Mouse (Mus musculus) heart, embryonic 15.5 days (tissue): ENCODE results near the gene Bcl2l1. TPM values are rescaled to one million over a fixed set of nuclear protein-coding genes. Genes with fewer than 3 reads are reported as not detected.

Experiments
- ATAC-seq: fragments of 200-750 bp; cut with Nextera tagmentation; replicated peaks from 2 replicates; pipeline ENCODE4 v1.8.0; 2017; ENCODE audit warnings: low read depth, moderate TSS enrichment; ENCODE audit not compliant: insufficient number of reproducible peaks, insufficient read depth, low FRiP score
- H3K27ac ChIP-seq: fragments of 300-500 bp; sonication (generic); 2 replicates; pipeline ENCODE4 v1.5.1; 2015; ENCODE audit warnings: mild to moderate bottlenecking, inconsistent platforms
- H3K27me3 ChIP-seq: fragments of 300-500 bp; sonication (generic); 2 replicates; pipeline ENCODE4 v1.6.1; 2015; ENCODE audit warnings: inconsistent platforms
- H3K36me3 ChIP-seq: fragments of 300-500 bp; sonication (generic); 2 replicates; pipeline ENCODE4 v1.6.1; 2015; ENCODE audit warnings: mild to moderate bottlenecking, inconsistent platforms
- H3K4me1 ChIP-seq: fragments of 300-500 bp; sonication (generic); replicated peaks from 2 replicates; pipeline ENCODE4 v1.6.1; 2015; ENCODE audit warnings: inconsistent platforms
- H3K4me2 ChIP-seq: fragments of 300-500 bp; sonication (generic); 2 replicates; pipeline ENCODE4 v1.6.1; 2015; ENCODE audit warnings: inconsistent platforms, mild to moderate bottlenecking, moderate library complexity
- H3K4me3 ChIP-seq: fragments of 300-500 bp; sonication (generic); 2 replicates; pipeline ENCODE4 v1.5.1; 2015; ENCODE audit warnings: mild to moderate bottlenecking, inconsistent platforms
- H3K9ac ChIP-seq: fragments of 300-500 bp; sonication (generic); 2 replicates; pipeline ENCODE4 v1.6.1; 2015; ENCODE audit warnings: mild to moderate bottlenecking, inconsistent platforms
- H3K9me3 ChIP-seq: fragments of 300-500 bp; sonication (generic); replicated peaks from 2 replicates; pipeline ENCODE4 v1.6.1; 2016; ENCODE audit warnings: inconsistent platforms
- WGBS: fragments of 180-500 bp; shearing (Covaris S2); methylation state at CpG from one replicate; pipeline ENCODE4 v1.1.7; 2015; ENCODE audit warnings: mixed read lengths; 5-methylcytosine and 5-hydroxymethylcytosine counted together
- polyA plus RNA-seq: library from polyadenylated mRNA; unstranded; fragments of >200 nt; fragmentation: Nextera tagmentation; extraction: Ambion mirVana; gene quantifications from 2 replicates; pipeline ENCODE4 v1.2.1, GENCODE M21; 2015

The Bcl2l1 gene
- polyA plus RNA-seq, 1 experiment from 2014 or later, result 69.5 TPM

GRCm38 (mm10) chr2:152767618-152768271 lies 63.8 kb downstream of the Bcl2l1 start:
- Histone ChIP-seq H3K4me1 (peaks cover 37% of the 10 kb centered on the region), H3K9ac (no peak overlapping the region), H3K4me2 (no peak overlapping the region), H3K4me3 (no peak overlapping the region), H3K9me3 (no peaks in the 10 kb centered on the region), H3K27ac (no peak overlapping the region), H3K27me3 (no peaks in the 10 kb centered on the region), H3K36me3 (no peaks in the 10 kb centered on the region)
- WGBS, result 55% methylated on average over 12 of the region's 12 CpGs
- ATAC-seq, result no peak

DNA sequence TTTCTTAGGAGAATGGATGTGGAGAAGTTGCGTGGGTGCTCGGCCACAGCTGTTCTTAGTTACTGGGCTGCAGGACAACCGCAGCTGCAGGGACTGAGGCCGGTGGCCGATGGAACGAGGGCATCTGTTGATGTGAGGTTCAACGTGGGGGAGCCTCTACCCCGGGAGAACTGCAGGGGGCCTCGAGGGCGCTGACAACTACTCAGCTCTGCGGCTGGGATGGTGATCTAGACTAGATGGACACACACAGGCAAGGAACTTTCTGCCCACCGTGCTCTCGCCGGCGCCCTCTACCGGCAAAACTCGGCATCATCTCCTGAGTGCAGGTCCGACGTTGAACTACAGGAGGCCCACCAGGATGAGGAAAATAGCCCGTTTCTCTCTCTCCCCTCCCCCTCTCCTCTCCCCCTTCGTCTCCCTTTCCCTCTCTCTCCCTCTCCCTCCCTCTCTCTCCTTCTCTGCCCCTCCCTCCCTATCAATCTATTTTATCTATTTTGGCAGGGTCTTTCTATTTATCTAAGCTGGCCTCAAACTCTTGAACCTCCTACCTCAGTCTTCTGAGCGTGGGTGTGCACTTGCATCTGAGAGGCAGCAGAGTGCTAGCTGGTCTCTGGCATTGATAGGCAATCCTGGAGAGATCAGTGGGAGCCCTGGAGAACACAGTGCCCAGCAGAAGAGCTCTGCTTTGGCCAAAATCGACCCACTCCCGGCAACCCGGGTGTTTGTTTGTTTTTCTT lies 65.0 kb downstream of the Bcl2l1 start:
- Histone ChIP-seq H3K4me1 (peaks cover 37% of the 10 kb centered on the region), H3K27me3 (no peaks in the 10 kb centered on the region), H3K9me3 (no peaks in the 10 kb centered on the region), H3K36me3 (no peaks in the 10 kb centered on the region), H3K4me3 (no peak overlapping the region), H3K9ac (0 out of 2 replicates have a peak overlapping the region, but pooled peaks have one; percentile 31), H3K27ac (peak overlapping the region; percentile 45; the same call in 1 of the 2 replicates), H3K4me2 (peak overlapping the region; percentile 47)
- peak; percentile 64; the same call in 1 of the 2 replicates for ATAC-seq
- WGBS, result 12% methylated on average over 25 of the region's 25 CpGs

DNA sequence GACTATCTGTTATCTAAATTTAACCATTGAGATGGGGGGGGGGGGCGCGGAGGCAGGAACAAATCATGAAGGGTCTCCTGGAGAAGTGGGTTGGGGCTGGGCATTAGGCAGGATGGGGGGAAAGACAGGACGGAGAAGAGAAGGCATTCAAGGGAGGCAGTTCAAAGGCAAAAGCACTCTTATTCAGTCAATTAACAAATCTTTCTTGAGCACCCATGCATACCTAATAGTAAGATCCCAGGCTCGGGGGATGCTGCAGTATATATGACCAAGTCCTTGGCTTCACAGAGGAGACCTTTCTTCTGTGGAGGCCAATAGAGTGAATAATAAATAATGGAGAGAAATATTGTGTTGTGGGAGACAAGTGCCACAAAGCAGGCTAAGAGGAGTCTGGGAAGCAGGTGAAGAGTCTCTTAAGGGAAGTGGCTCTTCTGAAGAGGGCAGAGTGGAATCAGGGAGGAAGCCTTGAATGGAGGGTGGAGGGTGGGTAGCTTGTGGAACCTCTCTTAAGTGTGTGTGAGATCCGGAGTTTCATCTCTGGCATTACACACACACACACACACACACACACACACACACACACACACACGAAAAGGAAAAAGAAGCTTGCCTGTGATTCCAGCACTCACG lies 66.4 kb downstream of the Bcl2l1 start:
- H3K27ac ChIP-seq, result peak overlapping the region; percentile 60
- H3K36me3 ChIP-seq, result no peaks in the 10 kb centered on the region
- ATAC-seq, result no peak
- H3K4me3 ChIP-seq, result no peak overlapping the region
- H3K4me2 ChIP-seq, result peak overlapping the region; percentile 57
- H3K27me3 ChIP-seq, result no peaks in the 10 kb centered on the region
- WGBS, result 28% methylated on average over 7 of the region's 7 CpGs
- H3K4me1 ChIP-seq, result peaks cover 37% of the 10 kb centered on the region
- no peaks in the 10 kb centered on the region for H3K9me3 ChIP-seq
- H3K9ac ChIP-seq, result no peak overlapping the region

DNA sequence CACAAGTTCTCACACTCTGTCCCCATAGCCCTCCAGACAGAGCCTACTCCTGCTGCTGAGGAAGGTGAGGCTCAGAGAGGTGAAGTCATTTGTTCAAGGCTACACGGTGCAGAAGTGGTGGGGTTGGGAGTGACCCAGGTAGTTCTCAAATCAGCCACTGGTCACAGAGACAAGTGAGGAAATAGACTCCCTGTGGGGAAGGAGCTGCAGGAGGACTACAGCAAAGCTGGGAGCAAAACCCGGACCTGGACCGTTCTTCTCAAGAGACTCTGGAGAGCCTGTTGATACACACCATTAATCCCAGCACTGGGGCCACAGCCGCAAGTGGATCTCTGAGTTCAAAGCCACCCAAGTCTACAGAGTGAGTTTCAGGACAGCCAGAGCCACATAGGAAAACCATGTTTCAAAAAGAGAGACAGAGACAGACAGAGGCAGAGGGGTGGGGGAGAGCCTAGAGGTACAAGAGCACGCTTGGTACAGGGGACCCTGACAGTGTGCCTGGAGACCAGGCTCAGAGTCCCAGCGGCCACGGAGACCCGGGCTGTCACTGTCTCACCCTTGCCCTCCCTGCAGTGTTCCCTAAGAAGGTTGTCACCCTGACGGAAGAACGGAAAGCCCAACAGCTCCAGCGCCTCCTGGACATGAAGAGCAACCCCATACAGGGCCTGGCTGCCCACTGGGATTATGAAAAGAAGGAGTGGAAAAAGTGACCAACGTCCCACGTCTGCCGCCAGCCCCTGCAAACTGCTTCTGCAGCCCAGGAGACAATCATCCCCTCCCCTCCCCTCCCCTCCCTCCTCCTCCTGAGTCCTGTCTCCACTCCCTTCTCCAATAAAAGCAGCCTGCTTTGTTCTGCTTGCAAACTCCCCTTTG lies 67.1 kb downstream of the Bcl2l1 start:
- peak overlapping the region; percentile 44; the same call in 1 of the 2 replicates for H3K9ac ChIP-seq
- peak overlapping the region; percentile 15; the same call in 1 of the 2 replicates for H3K4me3 ChIP-seq
- peaks cover 37% of the 10 kb centered on the region for H3K4me1 ChIP-seq
- peak overlapping the region; percentile 57 for H3K4me2 ChIP-seq
- peak overlapping the region; percentile 60 for H3K27ac ChIP-seq
- no peaks in the 10 kb centered on the region for H3K27me3 ChIP-seq
- WGBS, result 14% methylated on average over 14 of the region's 14 CpGs
- no peaks in the 10 kb centered on the region for H3K9me3 ChIP-seq
- H3K36me3 ChIP-seq, result no peaks in the 10 kb centered on the region
- peak; percentile 17; the same call in 1 of the 2 replicates for ATAC-seq

GRCm38 (mm10) chr2:152763310-152763709 lies 68.2 kb downstream of the Bcl2l1 start:
- Histone ChIP-seq H3K4me1 (peaks cover 41% of the 10 kb centered on the region), H3K27ac (no peak overlapping the region), H3K9ac (no peak overlapping the region), H3K36me3 (no peaks in the 10 kb centered on the region), H3K27me3 (no peaks in the 10 kb centered on the region), H3K4me2 (no peak overlapping the region), H3K9me3 (no peaks in the 10 kb centered on the region), H3K4me3 (no peak overlapping the region)
- no peak for ATAC-seq
- 72% methylated on average over 6 of the region's 6 CpGs for WGBS

DNA sequence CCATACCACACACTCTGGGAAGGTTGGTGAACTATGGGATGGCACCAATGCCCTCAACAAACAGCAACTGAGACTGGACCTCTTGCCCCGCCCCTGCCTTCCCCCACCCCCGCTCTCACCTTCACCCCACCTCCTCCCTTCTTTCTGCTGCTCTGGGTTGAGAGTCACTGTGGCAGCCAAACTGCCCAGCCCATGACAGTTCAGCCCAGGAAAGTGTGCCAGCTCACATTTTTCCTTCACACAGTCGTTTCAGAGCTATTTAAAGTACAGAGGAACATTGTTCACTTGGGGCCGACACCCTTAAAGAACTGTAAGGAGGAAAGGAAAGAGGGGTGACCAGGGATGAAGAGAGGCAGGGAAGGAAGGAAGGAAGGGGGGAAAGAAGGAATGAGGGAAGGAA lies 73.2 kb downstream of the Bcl2l1 start:
- Histone ChIP-seq H3K9ac (no peak overlapping the region), H3K4me2 (no peak overlapping the region), H3K27ac (peak overlapping the region; percentile 56), H3K27me3 (no peaks in the 10 kb centered on the region; the same call in 1 of the 2 replicates), H3K4me1 (peaks cover 20% of the 10 kb centered on the region), H3K36me3 (no peaks in the 10 kb centered on the region), H3K4me3 (no peak overlapping the region), H3K9me3 (no peaks in the 10 kb centered on the region)
- 34% methylated on average over 4 of the region's 4 CpGs for WGBS
- no peak for ATAC-seq

DNA sequence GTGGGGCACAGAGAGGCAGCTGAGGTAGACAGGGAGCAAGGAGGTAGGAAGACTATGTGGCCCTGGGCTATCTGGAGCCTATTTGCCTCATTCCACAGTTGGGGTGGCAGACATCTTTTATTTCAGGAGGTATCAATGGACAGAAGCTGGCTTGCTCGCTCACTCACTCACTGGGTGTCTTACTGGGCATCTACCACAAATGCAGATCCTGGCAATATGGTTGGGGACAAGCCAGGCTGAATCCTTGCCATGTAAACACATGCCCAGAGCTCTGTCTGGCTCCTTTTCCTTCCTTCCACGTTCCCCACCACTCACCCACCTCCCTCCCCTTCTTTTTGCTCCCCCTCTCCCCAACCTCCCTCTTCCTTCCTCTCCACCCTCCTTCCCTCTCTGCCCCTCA lies 74.0 kb downstream of the Bcl2l1 start:
- no peaks in the 10 kb centered on the region for H3K9me3 ChIP-seq
- WGBS, result 70% methylated on average over 2 of the region's 2 CpGs
- H3K36me3 ChIP-seq, result no peaks in the 10 kb centered on the region

GRCm38 (mm10) chr2:152756474-152757393 lies 74.8 kb downstream of the Bcl2l1 start:
- Histone ChIP-seq H3K27me3 (no peaks in the 10 kb centered on the region; the same call in 1 of the 2 replicates), H3K4me3 (no peak overlapping the region), H3K9ac (no peak overlapping the region), H3K9me3 (no peaks in the 10 kb centered on the region), H3K4me1 (peaks cover 20% of the 10 kb centered on the region), H3K27ac (no peak overlapping the region), H3K36me3 (no peaks in the 10 kb centered on the region), H3K4me2 (no peak overlapping the region)
- 76% methylated on average over 17 of the region's 17 CpGs for WGBS
- ATAC-seq, result no peak

More for the DNA sequence above, 74.0 kb downstream of the Bcl2l1 start:
- no peak for ATAC-seq
- Histone ChIP-seq H3K27me3 (no peaks in the 10 kb centered on the region; the same call in 1 of the 2 replicates), H3K27ac (no peak overlapping the region), H3K4me1 (peaks cover 20% of the 10 kb centered on the region), H3K4me2 (no peak overlapping the region), H3K4me3 (no peak overlapping the region), H3K9ac (no peak overlapping the region)

GRCm38 (mm10) chr2:152753944-152754711 lies 77.4 kb downstream of the Bcl2l1 start, which contains the start of gene Cox4i2:
TSS of gene Cox4i2 (plus strand) at chr2:152754173.
- ATAC-seq, result peak; percentile 47; the same call in 1 of the 2 replicates
- no peak within 1 kb of the TSS for H3K27ac ChIP-seq
- 5% methylated on average over 30 of the region's 30 CpGs for WGBS

More at GRCm38 (mm10) chr2:152753944-152754711, 77.4 kb downstream of the Bcl2l1 start, which contains the start of gene Cox4i2:
- peak within 1 kb of the TSS; percentile 72 for H3K4me2 ChIP-seq
- no peaks in the 10 kb centered on the region for H3K9me3 ChIP-seq
- H3K4me1 ChIP-seq, result peaks cover 20% of the 10 kb centered on the region
- no peaks in the 10 kb centered on the region; the same call in 1 of the 2 replicates for H3K27me3 ChIP-seq
- H3K36me3 ChIP-seq, result no peaks in the 10 kb centered on the region
- H3K9ac ChIP-seq, result peak within 1 kb of the TSS; percentile 51
- peak within 1 kb of the TSS; percentile 44 for H3K4me3 ChIP-seq
